Mouse (Mus musculus): ENCODE data around the gene Cse1l.

Gene Cse1l

GRCm38 (mm10) chr2:166974177-166974872, 68.5 kb downstream of the Cse1l start:
- in situ Hi-C loops (cut with MseI, MboI) = no loop called here

GRCm38 (mm10) chr2:166976356-166976755, 70.5 kb downstream of the Cse1l start:
- in situ Hi-C loops (cut with MseI, MboI) = no loop called here

DNA sequence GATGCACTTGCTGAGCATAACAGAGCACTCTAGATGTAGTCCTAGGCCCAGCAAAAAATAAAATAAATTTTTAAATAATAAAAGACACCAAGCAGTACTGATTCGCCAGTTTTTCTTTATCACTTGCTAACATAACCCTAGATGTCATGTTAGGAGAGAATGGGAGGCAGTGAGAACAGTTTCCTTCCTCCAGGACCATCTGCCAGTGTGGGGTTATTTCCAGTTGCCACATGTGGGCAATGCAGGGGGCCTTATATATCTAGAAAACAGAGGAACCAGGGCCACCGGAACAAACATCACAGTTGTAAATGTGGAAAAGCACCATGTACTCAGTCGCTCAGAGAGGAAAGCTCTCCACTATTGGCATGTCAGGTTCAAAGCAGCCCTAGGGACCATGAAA, 71.7 kb downstream of the Cse1l start:
- in situ Hi-C loops (cut with MseI, MboI) = no loop called here

DNA sequence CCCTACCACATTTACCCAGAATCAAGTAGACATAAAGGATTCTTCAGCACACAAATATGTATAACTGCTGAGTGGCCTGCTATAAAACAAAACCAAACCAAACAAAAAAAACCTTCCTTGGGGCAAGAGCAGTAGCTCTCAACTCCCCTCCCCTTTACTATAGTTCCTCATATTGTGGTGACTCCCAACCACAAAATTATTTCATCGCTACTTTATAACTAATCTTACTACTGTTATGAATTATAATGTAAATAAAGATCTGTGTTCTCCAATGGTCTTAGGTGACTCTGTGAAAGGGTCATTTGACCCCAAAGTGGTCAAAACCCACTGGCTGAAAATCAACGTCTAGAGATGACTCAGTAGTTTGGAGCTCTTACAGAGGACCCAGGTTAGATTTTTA, 74.3 kb downstream of the Cse1l start:
- in situ Hi-C loops (cut with MseI, MboI) = no loop called here

GRCm38 (mm10) chr2:166983351-166983894, 77.6 kb downstream of the Cse1l start:
- in situ Hi-C loops (cut with MseI, MboI) = no loop called here

DNA sequence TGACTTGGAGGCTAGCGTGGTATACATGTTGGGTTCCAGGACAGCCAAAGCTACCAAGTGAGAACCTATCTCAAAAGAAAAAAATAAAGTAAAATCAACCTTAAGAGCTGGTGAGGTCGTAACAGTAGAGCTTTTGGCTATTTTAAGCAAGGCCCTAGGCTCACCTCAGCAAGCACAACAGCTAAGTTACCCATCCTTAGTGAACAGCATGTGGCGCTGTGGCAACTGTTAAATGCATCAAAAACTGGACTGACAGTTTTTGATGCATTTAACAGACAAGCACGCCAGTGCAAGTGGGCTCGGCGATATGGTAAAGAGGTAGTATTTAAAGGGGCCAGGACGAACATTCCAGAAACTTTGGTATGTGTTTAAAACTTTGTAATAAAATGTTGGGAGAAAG, 85.0 kb downstream of the Cse1l start:
- in situ Hi-C loops (cut with MseI, MboI) = no loop called here

DNA sequence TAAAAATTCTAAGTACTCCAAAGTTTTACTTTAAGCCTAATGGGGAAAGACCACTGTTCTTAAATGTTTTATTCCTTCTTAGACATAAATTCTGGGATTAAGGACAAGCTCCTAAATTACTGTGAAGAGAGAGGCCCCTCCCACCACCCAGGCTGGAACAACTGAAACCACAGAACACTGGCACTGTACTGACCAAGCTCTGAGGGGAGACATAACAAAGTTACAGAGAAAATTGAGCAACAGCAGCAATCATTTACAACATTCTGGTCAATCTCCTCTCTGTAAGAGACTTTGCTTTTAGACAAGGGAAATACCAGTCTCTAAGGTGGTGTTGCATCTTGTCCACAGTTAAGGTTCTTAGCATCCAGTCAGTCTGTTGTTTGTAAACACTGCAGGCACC, 86.1 kb downstream of the Cse1l start:
- in situ Hi-C loops (cut with MseI, MboI) = no loop called here

DNA sequence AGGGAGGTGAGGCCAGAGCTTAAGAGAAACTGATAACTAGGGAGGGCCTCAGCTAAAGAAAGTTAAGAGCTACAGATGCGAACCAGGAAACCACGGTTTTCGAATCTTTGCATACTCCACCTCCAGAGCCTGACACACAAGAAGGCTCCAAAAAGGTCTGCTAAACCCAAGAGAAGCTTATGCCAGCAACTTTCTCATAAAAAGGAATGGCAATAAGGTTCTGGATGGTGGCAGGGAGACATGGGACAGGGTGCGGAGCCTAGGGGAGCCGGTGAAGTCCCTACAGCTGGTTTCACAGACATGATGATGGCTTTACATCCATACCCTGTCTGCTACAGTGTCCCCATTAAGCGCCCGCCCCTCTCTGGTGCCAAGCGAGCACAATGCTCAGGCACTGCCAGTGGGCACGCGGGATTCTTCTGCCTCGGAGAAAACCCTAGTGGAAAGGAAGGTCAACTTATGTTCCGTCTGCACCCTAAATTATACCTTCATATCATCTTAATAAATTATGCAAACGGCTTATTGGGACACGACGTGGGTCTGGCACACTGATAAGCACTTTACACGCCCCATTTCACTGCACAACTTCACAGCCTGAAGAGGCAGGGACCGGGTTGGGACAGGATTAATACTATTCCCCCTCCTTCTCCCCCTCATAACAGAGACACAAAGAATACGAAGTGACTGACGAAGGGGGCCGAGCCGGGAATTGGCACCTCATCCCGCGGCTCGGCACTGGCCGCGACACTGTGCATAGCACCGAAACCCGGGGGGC, 89.4 kb downstream of the Cse1l start:
- in situ Hi-C loops (cut with MseI, MboI) = no loop called here

All from mouse trophoblast stem cell (cell line).